Mouse (Mus musculus) macrophage (primary cell): ENCODE measurements around the gene Dennd1b. TPM values are rescaled to one million over a fixed set of nuclear protein-coding genes. Genes with fewer than 3 reads are reported as not detected.

Source experiments
- H3K27ac ChIP-seq: fragments of 350-480 bp; formaldehyde crosslinking; 2 replicates; pipeline ENCODE4 v1.9.0; 2021
- H3K36me3 ChIP-seq: fragments of 350-480 bp; formaldehyde crosslinking; 2 replicates; pipeline ENCODE4 v1.9.0; 2021; ENCODE audit errors: inconsistent target
- H3K4me3 ChIP-seq: fragments of 350-480 bp; formaldehyde crosslinking; 2 replicates; pipeline ENCODE4 v1.9.0; 2021; ENCODE audit errors: inconsistent target
- H3K79me2 ChIP-seq: fragments of 350-480 bp; formaldehyde crosslinking; 2 replicates; pipeline ENCODE4 v1.9.0; 2021; ENCODE audit errors: inconsistent target
- WGBS: methylation state at CpG from one replicate; pipeline ENCODE4 v1.1.7; 2026; ENCODE audit warnings: inconsistent platforms; ENCODE audit not compliant: missing documents; 5-methylcytosine and 5-hydroxymethylcytosine counted together
- polyA plus RNA-seq: library from polyadenylated mRNA; stranded (reverse); fragments of 250-400 nt; gene quantifications from 3 replicates; pipeline ENCODE4 v1.2.4, GENCODE M21; 2018; ENCODE audit warnings: inconsistent platforms
- total RNA-seq, 78 experiments: library from RNA; depleted of rRNA; stranded (reverse); fragments of 250-400 nt; gene quantifications; 1 replicate in 9 of 78; 2 replicates in 24 of 78; 3 replicates in 43 of 78; 4 replicates in 2 of 78; pipeline ENCODE4 v1.2.4; 2018; ENCODE audit warnings: inconsistent platforms in 56 of 78

The Dennd1b gene
- 100 to 1,000 TPM in 21 of 26 experiments, 10 to 100 TPM in 5; 38.2 to 274 (median 163) TPM for total RNA-seq (2018; cell fraction: chromatin; rRNA removed)
- total RNA-seq (2018; cell fraction: cytosol; rRNA removed), result 10 to 100 TPM; 42.9 to 85.1 (median 59.2) TPM
- 100 to 1,000 TPM in 22 of 26 experiments, 10 to 100 TPM in 4; 57.4 to 263 (median 152) TPM for total RNA-seq (2018; cell fraction: nucleus; rRNA removed)
- polyA plus RNA-seq, result 13.8 to 25.0 TPM (median 15.0 TPM) in 3 replicates

DNA sequence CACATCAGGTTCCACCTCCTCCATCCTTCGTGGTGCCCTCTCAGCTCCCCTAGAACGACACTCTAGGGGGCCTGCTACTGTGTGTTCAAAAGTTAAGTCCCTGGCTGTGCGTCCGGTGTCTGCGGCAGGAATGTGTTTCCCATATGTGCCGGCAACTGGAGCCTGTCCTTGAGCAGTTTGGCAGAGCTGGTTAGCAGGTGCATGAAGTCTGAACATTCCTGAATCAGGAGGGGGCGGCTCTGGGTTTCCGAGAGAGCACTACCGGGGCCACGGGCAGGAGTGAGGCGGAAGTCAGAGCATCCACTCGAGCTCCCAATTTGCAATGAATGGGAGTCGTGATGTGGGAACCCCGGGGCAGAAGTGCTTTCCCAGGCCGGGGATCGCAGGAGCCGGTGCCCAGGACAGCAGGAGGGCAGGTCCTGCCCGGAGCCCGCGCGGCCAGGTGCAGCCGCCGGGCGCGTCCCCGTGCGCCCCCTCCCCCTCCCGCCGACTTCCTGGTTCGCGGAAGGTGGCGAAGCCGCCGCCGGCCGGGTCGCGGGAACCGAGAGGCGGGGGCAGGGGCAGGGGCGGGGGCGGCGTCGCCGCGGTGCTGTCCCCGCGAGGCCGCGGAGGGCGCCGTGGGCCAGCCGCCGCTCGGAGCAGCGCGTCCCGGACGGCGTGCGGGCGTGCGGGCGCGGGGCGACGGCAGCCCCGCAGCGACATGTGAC lies at the start of gene Dennd1b:
Gene Dennd1b, plus strand, starts transcription at position 275 of the 707 bp plus-strand sequence.
- under 1% methylated on average over 32 of the region's 69 CpGs for WGBS
- Histone ChIP-seq H3K27ac (peak within 1 kb of the TSS; percentile 85), H3K4me3 (peak within 1 kb of the TSS; percentile 80), H3K36me3 (no peaks in the 10 kb centered on the region), H3K79me2 (peaks cover 42% of the 10 kb centered on the region)

DNA sequence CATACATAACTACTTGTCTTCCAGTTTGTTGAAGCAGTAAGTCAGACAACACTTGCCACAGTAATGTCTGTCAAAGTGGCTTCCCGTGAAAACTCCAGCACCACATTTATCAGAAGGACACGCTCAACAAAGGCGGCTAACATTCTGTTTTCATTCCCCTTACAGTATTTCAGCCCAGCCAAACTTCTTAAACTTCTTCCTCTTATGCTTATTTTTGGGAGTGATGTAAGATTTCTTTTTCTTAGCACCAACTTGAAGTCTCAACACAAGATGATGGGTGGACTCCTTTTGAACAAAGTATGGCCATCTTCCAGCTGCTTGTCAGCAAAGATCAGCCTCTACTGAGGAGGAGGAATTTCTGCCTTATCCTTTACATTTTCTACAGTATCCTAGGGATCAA lies 47.6 kb upstream of the Dennd1b start:
- Histone ChIP-seq H3K4me3 (no peak overlapping the region), H3K36me3 (no peaks in the 10 kb centered on the region), H3K27ac (no peak overlapping the region), H3K79me2 (no peaks in the 10 kb centered on the region)
- WGBS, result 97% methylated on average over 3 of the region's 3 CpGs

DNA sequence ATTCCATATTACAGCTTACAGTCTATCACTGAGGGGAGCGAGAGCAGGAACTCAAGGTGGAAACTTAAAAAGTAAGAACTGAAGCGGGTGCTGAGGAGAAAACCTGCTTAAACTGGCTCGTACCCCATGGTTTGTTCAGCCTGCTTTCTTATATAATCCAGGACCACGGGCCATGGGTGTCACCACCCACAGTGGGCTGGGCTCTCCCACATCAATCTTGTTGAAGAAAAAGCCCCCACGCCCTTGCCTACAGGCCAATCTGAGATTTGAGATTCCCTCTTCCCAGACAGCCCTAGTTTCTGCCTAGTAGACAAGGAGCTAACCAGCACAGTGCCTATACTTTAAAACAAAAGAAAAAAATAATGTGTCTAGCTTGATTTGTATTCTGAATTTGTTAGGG lies 43.6 kb upstream of the Dennd1b start:
- Histone ChIP-seq H3K36me3 (no peaks in the 10 kb centered on the region), H3K27ac (no peak overlapping the region), H3K4me3 (no peak overlapping the region), H3K79me2 (no peaks in the 10 kb centered on the region)
- 90% methylated on average over 5 of the region's 5 CpGs for WGBS

DNA sequence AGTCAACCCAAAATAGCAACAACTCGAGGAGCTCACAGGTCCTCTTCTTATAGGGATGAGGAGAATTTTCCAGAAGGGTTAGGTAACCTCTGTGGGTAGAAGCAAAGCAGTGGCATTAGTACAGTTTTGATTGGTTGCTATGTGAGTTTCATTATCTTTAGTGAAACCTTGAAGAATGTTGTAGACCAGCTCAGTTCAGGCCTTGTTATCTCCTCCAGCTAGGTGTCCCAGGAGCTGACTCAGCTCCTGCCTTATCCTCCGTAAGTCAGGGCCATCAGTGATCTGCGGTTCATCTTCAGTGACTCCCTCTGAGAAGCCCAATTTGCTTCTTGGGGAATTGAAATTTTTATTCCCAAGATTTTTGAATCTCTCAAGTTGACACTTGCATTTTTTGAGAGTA lies 43.2 kb upstream of the Dennd1b start:
- 83% methylated on average over 3 of the region's 3 CpGs for WGBS
- Histone ChIP-seq H3K79me2 (no peaks in the 10 kb centered on the region), H3K4me3 (no peak overlapping the region), H3K27ac (no peak overlapping the region), H3K36me3 (no peaks in the 10 kb centered on the region)

DNA sequence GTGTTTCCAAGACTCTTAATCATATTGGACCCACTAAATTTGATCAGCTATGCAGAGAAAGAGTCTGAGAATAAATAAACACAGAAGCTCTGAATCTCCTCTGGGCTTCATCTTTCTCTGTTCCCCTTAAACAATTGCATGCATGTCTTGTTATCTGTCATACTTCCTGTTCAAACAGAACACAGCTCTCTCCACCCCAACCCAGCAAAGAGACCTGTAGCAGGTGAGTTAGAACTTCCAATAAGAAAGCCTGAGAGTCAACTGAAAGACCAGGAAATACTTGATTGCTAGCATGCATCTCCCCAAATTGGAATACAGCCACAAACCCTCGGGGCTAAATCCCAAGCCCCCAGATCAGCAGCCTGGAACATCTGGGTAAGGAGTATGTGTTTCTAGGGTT lies 42.4 kb upstream of the Dennd1b start:
- Histone ChIP-seq H3K27ac (no peak overlapping the region), H3K36me3 (no peaks in the 10 kb centered on the region), H3K4me3 (no peak overlapping the region), H3K79me2 (no peaks in the 10 kb centered on the region)
- 71% methylated on average over 1 of the region's 1 CpGs for WGBS

DNA sequence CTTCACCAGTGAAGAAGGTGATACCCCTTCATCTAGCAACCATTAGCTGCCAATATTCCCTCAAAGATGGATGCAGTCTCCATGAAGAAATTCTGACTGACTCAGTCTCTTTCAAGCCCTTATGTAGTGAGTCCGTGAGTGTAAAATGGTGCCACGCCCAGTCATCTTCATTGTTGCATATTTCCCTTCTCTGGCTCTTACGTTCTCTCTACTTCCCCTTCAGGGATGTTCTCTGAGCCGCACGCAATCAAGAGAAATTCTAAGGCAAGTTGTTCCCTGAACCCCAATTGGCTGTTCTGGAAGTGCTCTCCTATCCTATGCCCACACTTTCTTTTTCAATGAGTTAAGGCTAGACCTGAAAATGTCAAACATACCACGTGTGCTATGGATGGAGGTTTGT lies 40.3 kb upstream of the Dennd1b start:
- Histone ChIP-seq H3K27ac (no peak overlapping the region), H3K79me2 (no peaks in the 10 kb centered on the region), H3K4me3 (no peak overlapping the region), H3K36me3 (no peaks in the 10 kb centered on the region)
- 73% methylated on average over 5 of the region's 6 CpGs for WGBS

DNA sequence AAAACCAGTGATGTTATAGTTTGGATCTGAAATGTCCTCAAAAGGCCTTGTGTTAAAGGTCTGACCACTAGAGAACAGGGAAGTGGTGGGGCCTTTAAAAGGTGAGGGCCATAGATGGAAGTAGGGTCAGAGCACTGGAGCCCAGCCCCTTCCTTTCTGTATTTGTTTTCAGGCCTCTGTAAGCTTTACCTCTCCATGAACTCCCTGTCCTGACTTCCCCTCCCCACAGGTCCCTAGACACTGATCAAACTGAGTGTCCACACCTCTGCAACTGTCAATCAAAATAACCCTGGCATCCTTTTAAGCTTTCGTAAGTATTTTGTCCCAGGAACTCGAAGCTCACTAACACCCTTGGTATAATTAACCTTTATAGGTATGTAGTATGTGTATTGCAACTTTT lies 39.0 kb upstream of the Dennd1b start:
- Histone ChIP-seq H3K79me2 (no peaks in the 10 kb centered on the region), H3K36me3 (no peaks in the 10 kb centered on the region), H3K27ac (no peak overlapping the region), H3K4me3 (no peak overlapping the region)
- WGBS, result 100% methylated on average over 1 of the region's 2 CpGs

DNA sequence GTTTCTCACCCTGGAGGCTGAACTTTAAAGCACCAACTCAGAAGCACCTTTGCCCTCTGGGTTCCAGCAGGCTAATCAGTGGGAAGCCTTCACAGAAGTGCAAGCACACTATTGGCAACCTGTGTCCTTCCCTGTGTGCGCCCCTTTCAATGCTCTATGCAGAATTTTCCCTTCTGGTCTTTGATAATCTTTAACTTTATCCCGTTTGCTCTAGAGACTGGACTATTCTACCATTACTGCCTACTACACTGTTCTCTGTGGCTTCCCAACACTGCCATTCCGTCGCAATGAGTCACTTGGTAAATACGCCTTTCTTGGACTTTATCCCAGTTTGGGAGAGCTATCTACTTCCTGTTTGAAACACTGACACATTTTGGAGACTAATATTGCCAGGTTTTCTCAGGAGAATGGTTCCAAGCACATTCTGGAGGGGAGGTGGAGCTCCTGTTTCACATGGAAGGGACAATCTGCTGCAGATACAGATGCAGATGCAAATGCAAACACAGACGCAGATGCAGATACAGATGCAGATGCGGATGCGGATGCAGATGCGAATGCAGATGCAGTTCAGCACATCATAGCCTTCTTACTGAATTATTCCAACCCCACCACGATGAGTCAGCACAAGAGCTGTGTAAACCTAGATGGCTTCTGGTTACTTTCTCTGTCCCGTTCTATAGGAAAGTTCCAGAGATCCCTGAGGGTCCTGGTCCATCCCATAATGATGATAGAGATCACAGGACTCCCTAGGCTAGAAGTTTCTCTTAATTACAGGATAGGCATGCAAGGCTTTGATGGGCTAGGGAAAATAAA lies 34.4 kb upstream of the Dennd1b start:
- Histone ChIP-seq H3K27ac (no peak overlapping the region), H3K36me3 (no peaks in the 10 kb centered on the region), H3K79me2 (no peaks in the 10 kb centered on the region), H3K4me3 (no peak overlapping the region)
- 55% methylated on average over 11 of the region's 11 CpGs for WGBS

DNA sequence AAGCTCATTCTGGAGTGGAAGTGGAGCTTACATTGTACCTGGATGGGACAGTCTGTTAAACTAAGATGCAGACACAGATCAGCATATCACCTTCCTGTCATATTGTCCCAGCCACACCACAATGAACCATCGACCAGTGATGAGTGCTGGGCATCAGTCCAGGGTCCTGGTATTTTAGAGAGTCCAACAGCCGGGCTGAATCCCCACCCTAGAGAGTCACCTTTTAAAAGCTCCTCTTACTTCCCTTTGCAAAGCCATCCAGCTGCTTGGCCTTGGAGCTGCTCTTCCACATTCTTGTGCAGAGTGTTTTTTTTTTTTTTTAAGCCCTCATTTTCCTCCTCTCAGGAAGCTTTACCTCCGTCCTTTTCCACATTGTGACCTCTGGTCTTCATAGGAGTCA lies 33.2 kb upstream of the Dennd1b start:
- H3K27ac ChIP-seq, result no peak overlapping the region
- H3K36me3 ChIP-seq, result no peaks in the 10 kb centered on the region
- no peak overlapping the region for H3K4me3 ChIP-seq
- 44% methylated on average over 3 of the region's 3 CpGs for WGBS
- H3K79me2 ChIP-seq, result no peaks in the 10 kb centered on the region

DNA sequence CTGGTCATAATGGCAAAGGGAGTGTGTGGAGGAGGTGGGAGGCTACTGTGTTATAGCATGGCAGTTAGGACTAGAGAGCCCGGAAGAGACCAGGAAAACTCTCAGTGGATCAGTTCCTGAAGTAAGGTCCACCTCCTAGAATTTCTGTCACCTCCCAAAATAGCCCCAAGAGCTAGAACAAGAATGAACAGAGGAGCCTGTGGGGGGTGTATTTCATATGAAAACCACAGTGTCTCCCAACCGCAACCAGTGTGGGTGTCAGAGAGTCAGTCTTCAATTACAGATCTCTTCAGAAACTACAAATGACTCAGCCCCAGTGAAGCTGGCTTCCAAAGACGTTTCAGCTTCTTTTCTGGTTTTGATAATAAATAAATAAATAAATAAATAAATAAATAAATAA lies 32.4 kb upstream of the Dennd1b start:
- 81% methylated on average over 3 of the region's 3 CpGs for WGBS
- H3K4me3 ChIP-seq, result no peak overlapping the region
- H3K36me3 ChIP-seq, result no peaks in the 10 kb centered on the region

DNA sequence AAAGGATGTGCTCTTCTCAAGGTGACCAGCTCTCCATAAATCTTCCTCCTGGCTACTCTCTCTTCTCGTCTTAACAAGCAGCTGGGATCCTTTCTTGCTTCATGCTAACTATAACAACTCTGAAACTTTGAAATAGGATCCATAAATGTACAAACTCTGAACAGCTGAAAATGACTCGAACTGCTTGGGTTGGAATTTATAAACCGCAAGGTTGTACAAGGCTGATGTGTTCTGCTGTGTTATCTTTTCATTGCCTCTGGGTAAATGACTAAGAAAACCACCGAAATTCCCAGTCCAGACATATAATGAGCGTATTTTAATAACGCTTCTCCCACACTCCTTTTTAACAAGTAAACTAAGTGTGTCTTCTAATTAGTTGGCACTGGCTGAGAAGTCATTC lies 27.1 kb upstream of the Dennd1b start:
- Histone ChIP-seq H3K4me3 (no peak overlapping the region), H3K79me2 (no peaks in the 10 kb centered on the region), H3K27ac (no peak overlapping the region), H3K36me3 (no peaks in the 10 kb centered on the region)
- 93% methylated on average over 6 of the region's 6 CpGs for whole genome bisulfite sequencing

More for the DNA sequence above, 32.4 kb upstream of the Dennd1b start:
- no peak overlapping the region for H3K27ac ChIP-seq
- no peaks in the 10 kb centered on the region for H3K79me2 ChIP-seq

DNA sequence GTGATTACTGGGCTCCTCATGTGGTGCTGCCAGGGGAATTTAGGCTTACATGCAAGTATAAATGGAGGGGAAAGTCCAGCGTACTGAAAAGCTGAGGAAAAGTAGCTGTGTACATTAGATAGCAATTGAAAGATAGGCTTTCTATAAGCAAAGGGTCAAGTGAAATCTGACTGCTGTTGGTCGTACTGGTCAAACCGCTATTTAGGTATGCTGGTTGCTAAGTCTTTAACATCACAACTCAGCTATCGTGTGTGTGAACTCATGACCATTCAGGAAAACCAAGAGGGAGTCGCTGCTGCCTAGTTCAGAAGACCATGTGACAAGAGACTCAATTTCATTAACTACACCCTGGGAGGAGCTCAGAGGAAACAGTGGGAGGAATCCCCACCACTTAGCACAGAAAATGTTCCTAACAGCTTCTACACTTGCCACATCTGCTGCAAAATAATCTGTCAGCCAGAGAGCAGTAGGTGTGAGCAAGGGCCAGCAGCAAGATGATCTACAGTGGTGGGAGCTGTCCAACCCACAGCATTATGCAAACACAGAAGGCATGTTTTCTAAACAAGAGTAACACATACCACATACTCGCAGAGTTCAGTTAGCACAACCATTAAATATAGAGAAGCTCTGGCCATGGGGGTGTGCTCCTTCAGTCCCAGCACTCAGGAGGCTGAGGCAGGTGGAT lies 25.4 kb upstream of the Dennd1b start:
- H3K79me2 ChIP-seq, result no peaks in the 10 kb centered on the region
- no peak overlapping the region for H3K27ac ChIP-seq
- no peaks in the 10 kb centered on the region for H3K36me3 ChIP-seq
- 93% methylated on average over 6 of the region's 6 CpGs for WGBS
- H3K4me3 ChIP-seq, result no peak overlapping the region

DNA sequence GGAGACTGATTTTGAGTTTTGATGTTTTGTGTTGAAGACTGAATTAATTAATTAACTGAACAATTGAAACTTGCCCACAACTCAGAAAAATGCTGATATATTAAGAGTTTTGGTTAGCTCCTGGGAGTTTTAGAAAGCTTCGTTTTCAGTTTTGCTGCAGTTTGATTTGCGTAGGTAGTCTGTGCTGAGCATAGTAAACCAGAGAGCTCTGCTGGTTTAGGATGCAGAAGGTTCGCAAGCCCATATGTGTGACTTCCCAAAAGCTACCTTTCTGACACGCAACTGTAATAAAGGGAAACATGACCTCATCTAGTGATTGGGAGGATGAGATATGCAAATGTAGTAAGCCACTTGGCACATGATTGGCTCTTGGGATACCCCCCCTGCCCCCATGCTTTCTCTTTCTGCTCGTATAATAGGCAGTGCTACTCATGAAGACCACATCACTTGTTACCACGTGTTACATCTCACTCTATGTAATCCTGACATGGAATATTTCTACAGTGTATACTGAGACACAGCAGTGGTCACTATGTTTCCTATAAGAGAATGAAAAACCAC lies 23.6 kb upstream of the Dennd1b start:
- WGBS, result 60% methylated on average over 6 of the region's 6 CpGs
- Histone ChIP-seq H3K27ac (no peak overlapping the region), H3K79me2 (no peaks in the 10 kb centered on the region), H3K36me3 (no peaks in the 10 kb centered on the region), H3K4me3 (no peak overlapping the region)

DNA sequence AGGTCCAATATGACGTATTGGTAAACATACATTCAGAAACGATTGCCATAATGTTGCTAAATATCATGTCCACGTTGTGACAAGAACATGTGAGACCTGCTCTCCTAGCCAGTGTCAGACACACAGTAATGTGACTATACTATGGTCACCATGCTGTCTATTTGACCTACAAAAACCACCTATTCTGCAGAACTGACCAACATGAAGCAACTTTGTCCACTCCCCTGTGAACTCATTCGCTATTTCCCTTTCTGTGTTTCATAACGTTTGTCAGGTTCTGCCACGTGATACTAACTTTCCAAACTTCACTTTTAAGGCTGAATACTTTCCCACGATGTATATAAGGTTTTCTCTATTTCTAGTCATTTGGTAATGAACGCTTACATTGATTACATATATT lies 22.8 kb upstream of the Dennd1b start:
- Histone ChIP-seq H3K79me2 (no peaks in the 10 kb centered on the region), H3K4me3 (no peak overlapping the region), H3K36me3 (no peaks in the 10 kb centered on the region), H3K27ac (no peak overlapping the region)
- 74% methylated on average over 8 of the region's 8 CpGs for WGBS
